Mouse (Mus musculus) ES-Bruce4 (cell line): ENCODE measurements around the gene Ppp1r8.

ENCODE experiments used
- CTCF ChIP-seq: IDR thresholded peaks from one replicate; pipeline ENCODE4 v1.8.1; 2011; ENCODE audit warnings: low read depth, low read length
- EP300 ChIP-seq: IDR thresholded peaks from 2 replicates; pipeline ENCODE4 v1.6.1; 2011; ENCODE audit warnings: low read depth, low read length; ENCODE audit not compliant: insufficient read depth
- POLR2A ChIP-seq: IDR thresholded peaks from one replicate; pipeline ENCODE4 v1.8.1; 2011; ENCODE audit warnings: low read length; ENCODE audit not compliant: insufficient read depth

- TF ChIP-seq POLR2A, result no peak
- no peak for TF ChIP-seq CTCF
- no peak for TF ChIP-seq EP300
Measured at GRCm38 (mm10) chr4:132871116-132871515, 28.1 kb upstream of the Ppp1r8 start.
